Mouse (Mus musculus) lung, postnatal 0 days (tissue): ENCODE measurements around the gene Fpr-rs6. TPM values are rescaled to one million over a fixed set of nuclear protein-coding genes. Genes with fewer than 3 reads are reported as not detected.

Source experiments
- ATAC-seq: fragments of 200-750 bp; cut with Nextera tagmentation; 2 replicates; pipeline ENCODE4 v1.8.0; 2017; ENCODE audit warnings: moderate library complexity
- DNase-seq: peaks from one replicate; pipeline ENCODE4 v3.0.0-alpha.2; 2016; ENCODE audit warnings: low spot score
- H3K27ac ChIP-seq: fragments of 300-500 bp; sonication (generic); 2 replicates; pipeline ENCODE4 v1.5.1; 2014; ENCODE audit warnings: antibody characterized with exemption, mild to moderate bottlenecking, low read length, mixed read lengths
- H3K27me3 ChIP-seq: fragments of 300-500 bp; sonication (generic); replicated peaks from 2 replicates; pipeline ENCODE4 v1.6.1; 2014; ENCODE audit warnings: low read length, mixed read lengths; ENCODE audit not compliant: insufficient read depth
- H3K36me3 ChIP-seq: fragments of 300-500 bp; sonication (generic); 2 replicates; pipeline ENCODE4 v1.6.1; 2014; ENCODE audit warnings: low read length, mixed read lengths; ENCODE audit not compliant: insufficient read depth
- H3K4me1 ChIP-seq: fragments of 300-500 bp; sonication (generic); 2 replicates; pipeline ENCODE4 v1.6.1; 2014; ENCODE audit warnings: antibody characterized with exemption, low read depth, low read length, mixed read lengths; ENCODE audit not compliant: insufficient read depth
- H3K4me2 ChIP-seq: fragments of 300-500 bp; sonication (generic); replicated peaks from 2 replicates; pipeline ENCODE4 v1.6.1; 2014; ENCODE audit warnings: low read depth, mild to moderate bottlenecking, low read length, moderate library complexity, mixed read lengths
- H3K4me3 ChIP-seq: fragments of 300-500 bp; sonication (generic); 2 replicates; pipeline ENCODE4 v1.5.1; 2014; ENCODE audit warnings: low read depth, low read length
- H3K9ac ChIP-seq: fragments of 300-500 bp; sonication (generic); replicated peaks from 2 replicates; pipeline ENCODE4 v1.6.1; 2014; ENCODE audit warnings: low read depth, mild to moderate bottlenecking
- H3K9me3 ChIP-seq: fragments of 300-500 bp; sonication (generic); 2 replicates; pipeline ENCODE4 v1.6.1; 2016; ENCODE audit warnings: low read length, mixed read lengths
- CTCF ChIP-seq: IDR thresholded peaks from 2 replicates; pipeline ENCODE4 v1.5.1; 2016; ENCODE audit warnings: antibody characterized with exemption, mild to moderate bottlenecking
- EP300 ChIP-seq: IDR thresholded peaks from 2 replicates; pipeline ENCODE4 v1.6.1; 2016; ENCODE audit warnings: antibody characterized with exemption, mild to moderate bottlenecking, control low read depth
- polyA plus RNA-seq: library from polyadenylated mRNA; unstranded; fragments of >200 nt; fragmentation: Nextera tagmentation; extraction: Ambion mirVana; gene quantifications from 2 replicates; pipeline ENCODE4 v1.2.1, GENCODE M21; 2015

Fpr-rs6 gene
- polyA plus RNA-seq = not detected in 2 replicates

- H3K4me2 ChIP-seq = no peak within 1 kb of the TSS
- no peak within 1 kb of the TSS for H3K4me3 ChIP-seq
- no peaks in the 10 kb centered on the region for H3K9me3 ChIP-seq
- TF ChIP-seq CTCF (no peak), EP300 (no peak)
- DNase-seq (no peak), ATAC-seq (no peak)
- H3K36me3 ChIP-seq = no peaks in the 10 kb centered on the region
- no peaks in the 10 kb centered on the region for H3K27me3 ChIP-seq
- H3K4me1 ChIP-seq = no peaks in the 10 kb centered on the region
- H3K9ac ChIP-seq = no peak within 1 kb of the TSS
- H3K27ac ChIP-seq = no peak within 1 kb of the TSS
Observed at GRCm38 (mm10) chr17:20182997-20183396, at the start of gene Fpr-rs6. Gene Fpr-rs6, minus strand, starts transcription at chr17:20183097.

Other genes with a start within 250 kb of the Fpr-rs6 start
- gene Vmn2r104, start 134.8 kb downstream of the Fpr-rs6 start, polyA plus RNA-seq = not detected in 2 replicates
- gene Fpr-rs7, start 68.9 kb downstream of the Fpr-rs6 start, polyA plus RNA-seq = not detected in 2 replicates
- not detected in 2 replicates for gene Vmn2r105, start 52.0 kb upstream of the Fpr-rs6 start, polyA plus RNA-seq
- gene Vmn2r106, start 102.5 kb upstream of the Fpr-rs6 start, polyA plus RNA-seq = not detected in 2 replicates
- gene Vmn2r107, start 162.1 kb upstream of the Fpr-rs6 start, polyA plus RNA-seq = not detected in 2 replicates
- not detected in 2 replicates for gene Vmn1r224, start 231.0 kb upstream of the Fpr-rs6 start, polyA plus RNA-seq